Mouse (Mus musculus): Measurements from ENCODE around the gene Nupl2. TPM values are rescaled to one million over a fixed set of nuclear protein-coding genes. Genes with fewer than 3 reads are reported as not detected.

The Nupl2 gene
- polyA plus RNA-seq, 1 experiment = 19.3 TPM

DNA sequence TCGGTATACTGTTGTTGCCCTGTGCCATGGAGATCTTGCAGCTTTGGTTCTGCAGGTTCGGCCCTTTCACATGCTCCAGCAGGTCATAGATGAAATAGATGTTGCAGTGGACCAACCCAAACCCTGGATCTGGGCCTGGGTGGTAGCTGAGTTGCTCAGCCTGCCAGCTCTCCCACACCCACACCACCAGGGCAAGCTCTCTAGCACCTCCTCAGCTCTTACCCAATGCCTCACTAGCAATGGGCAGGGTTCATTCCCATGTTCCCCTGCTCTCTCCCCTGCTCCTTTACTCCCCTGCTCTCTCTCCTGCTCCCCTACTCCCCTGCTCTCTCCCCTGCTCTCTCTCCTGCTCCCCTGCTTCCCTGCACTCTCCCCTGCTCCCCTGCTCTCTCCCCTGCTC lies 27.1 kb downstream of the Nupl2 start:
- Histone ChIP-seq H3K9me3 (replicated peaks; ENCODE audit: control insufficient read depth, insufficient read depth, low read length, poor library complexity, severe bottlenecking) (peaks cover 2% of the 10 kb centered on the region), H3K4me1 (ENCODE audit: control insufficient read depth, insufficient read depth, low read length) (peaks cover 1% of the 10 kb centered on the region), H3K9ac (ENCODE audit: low read depth, poor library complexity, severe bottlenecking) (no peak overlapping the region), H3K36me3 (ENCODE audit: control insufficient read depth, insufficient read depth, low read length, poor library complexity, severe bottlenecking) (no peaks in the 10 kb centered on the region), H3K4me3 (ENCODE audit: low read depth, low read length) (no peak overlapping the region), H3K27ac (ENCODE audit: insufficient read depth, low read length) (no peak overlapping the region), H3K27me3 (ENCODE audit: control insufficient read depth, insufficient read depth, low read length, poor library complexity, severe bottlenecking) (no peaks in the 10 kb centered on the region)
- TF ChIP-seq EP300 (IDR thresholded peaks at IDR 0.05; ENCODE audit: insufficient read depth, low read depth, low read length) (no peak), POLR2A (IDR thresholded peaks at IDR 0.05; ENCODE audit: insufficient read depth, low read length) (no peak), CTCF (IDR thresholded peaks at IDR 0.05; ENCODE audit: low read depth, low read length) (no peak)

GRCm38 (mm10) chr5:24201006-24201405 lies 36.2 kb downstream of the Nupl2 start:
- H3K4me1 ChIP-seq (ENCODE audit: control insufficient read depth, insufficient read depth, low read length) = no peaks in the 10 kb centered on the region
- H3K27me3 ChIP-seq (ENCODE audit: control insufficient read depth, insufficient read depth, low read length, poor library complexity, severe bottlenecking) = no peaks in the 10 kb centered on the region
- TF ChIP-seq CTCF (IDR thresholded peaks at IDR 0.05; ENCODE audit: low read depth, low read length) (no peak), POLR2A (IDR thresholded peaks at IDR 0.05; ENCODE audit: insufficient read depth, low read length) (no peak), EP300 (IDR thresholded peaks at IDR 0.05; ENCODE audit: insufficient read depth, low read depth, low read length) (no peak)

GRCm38 (mm10) chr5:24202492-24202891 lies 37.7 kb downstream of the Nupl2 start:
- Histone ChIP-seq H3K27ac (ENCODE audit: insufficient read depth, low read length) (no peak overlapping the region), H3K9me3 (replicated peaks; ENCODE audit: control insufficient read depth, insufficient read depth, low read length, poor library complexity, severe bottlenecking) (no peaks in the 10 kb centered on the region), H3K4me1 (ENCODE audit: control insufficient read depth, insufficient read depth, low read length) (no peaks in the 10 kb centered on the region), H3K4me3 (ENCODE audit: low read depth, low read length) (no peak overlapping the region), H3K36me3 (ENCODE audit: control insufficient read depth, insufficient read depth, low read length, poor library complexity, severe bottlenecking) (no peaks in the 10 kb centered on the region), H3K9ac (ENCODE audit: low read depth, poor library complexity, severe bottlenecking) (no peak overlapping the region), H3K27me3 (ENCODE audit: control insufficient read depth, insufficient read depth, low read length, poor library complexity, severe bottlenecking) (no peaks in the 10 kb centered on the region)
- TF ChIP-seq CTCF (IDR thresholded peaks at IDR 0.05; ENCODE audit: low read depth, low read length) (no peak), POLR2A (IDR thresholded peaks at IDR 0.05; ENCODE audit: insufficient read depth, low read length) (no peak), EP300 (IDR thresholded peaks at IDR 0.05; ENCODE audit: insufficient read depth, low read depth, low read length) (no peak)

More at GRCm38 (mm10) chr5:24201006-24201405, 36.2 kb downstream of the Nupl2 start:
- no peak overlapping the region for H3K27ac ChIP-seq (ENCODE audit: insufficient read depth, low read length)
- no peaks in the 10 kb centered on the region for H3K36me3 ChIP-seq (ENCODE audit: control insufficient read depth, insufficient read depth, low read length, poor library complexity, severe bottlenecking)
- no peaks in the 10 kb centered on the region for H3K9me3 ChIP-seq (replicated peaks; ENCODE audit: control insufficient read depth, insufficient read depth, low read length, poor library complexity, severe bottlenecking)
- H3K9ac ChIP-seq (ENCODE audit: low read depth, poor library complexity, severe bottlenecking) = no peak overlapping the region
- no peak overlapping the region for H3K4me3 ChIP-seq (ENCODE audit: low read depth, low read length)

DNA sequence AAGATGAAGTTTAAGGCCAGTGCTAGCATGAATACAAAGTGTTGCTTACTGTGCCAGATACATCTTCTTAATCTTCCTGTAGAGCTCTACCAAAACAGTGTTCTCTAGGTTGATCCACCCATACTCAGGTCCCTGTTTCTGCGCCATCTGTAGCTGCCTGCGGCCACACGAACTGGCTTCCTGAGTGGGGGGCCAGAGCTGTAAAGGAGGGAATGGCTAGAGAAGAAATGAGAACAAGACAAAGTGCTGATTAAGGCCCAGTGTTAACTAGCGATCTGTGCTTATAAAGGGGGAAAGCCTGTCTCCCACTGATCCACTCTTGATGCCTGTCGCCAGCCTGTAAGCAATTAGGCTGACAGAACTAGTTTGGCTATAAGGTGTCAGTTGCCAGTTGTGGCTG lies 38.5 kb downstream of the Nupl2 start:
- H3K27me3 ChIP-seq (ENCODE audit: control insufficient read depth, insufficient read depth, low read length, poor library complexity, severe bottlenecking) = no peaks in the 10 kb centered on the region
- H3K36me3 ChIP-seq (ENCODE audit: control insufficient read depth, insufficient read depth, low read length, poor library complexity, severe bottlenecking) = no peaks in the 10 kb centered on the region
- H3K4me1 ChIP-seq (ENCODE audit: control insufficient read depth, insufficient read depth, low read length) = no peaks in the 10 kb centered on the region
- TF ChIP-seq POLR2A (IDR thresholded peaks at IDR 0.05; ENCODE audit: insufficient read depth, low read length) = no peak
- no peak for TF ChIP-seq CTCF (IDR thresholded peaks at IDR 0.05; ENCODE audit: low read depth, low read length)
- no peak for TF ChIP-seq EP300 (IDR thresholded peaks at IDR 0.05; ENCODE audit: insufficient read depth, low read depth, low read length)
- H3K27ac ChIP-seq (ENCODE audit: insufficient read depth, low read length) = no peak overlapping the region
- H3K9me3 ChIP-seq (replicated peaks; ENCODE audit: control insufficient read depth, insufficient read depth, low read length, poor library complexity, severe bottlenecking) = no peaks in the 10 kb centered on the region
- no peak overlapping the region for H3K4me3 ChIP-seq (ENCODE audit: low read depth, low read length)
- H3K9ac ChIP-seq (ENCODE audit: low read depth, poor library complexity, severe bottlenecking) = no peak overlapping the region

DNA sequence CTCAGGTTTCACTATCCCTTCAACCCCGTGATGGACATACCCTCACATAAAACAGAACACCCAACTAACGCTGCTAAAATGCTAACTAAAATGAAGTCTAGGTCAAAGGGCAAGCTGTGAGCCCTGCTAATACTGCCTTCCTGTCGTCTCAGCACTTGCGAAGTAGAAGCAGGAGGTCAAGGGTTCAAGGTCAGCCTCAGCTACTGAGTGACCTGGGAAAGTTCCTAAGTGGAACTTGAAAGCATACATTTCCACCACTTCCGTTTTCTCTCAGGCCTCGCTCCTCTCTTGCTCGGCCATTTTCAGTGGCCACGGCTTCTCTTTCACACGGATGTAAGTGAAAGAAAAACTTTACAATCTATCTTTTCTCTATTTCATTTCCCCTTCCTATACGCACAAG lies 43.2 kb downstream of the Nupl2 start:
- Histone ChIP-seq H3K4me1 (ENCODE audit: control insufficient read depth, insufficient read depth, low read length) (no peaks in the 10 kb centered on the region), H3K9ac (ENCODE audit: low read depth, poor library complexity, severe bottlenecking) (no peak overlapping the region), H3K4me3 (ENCODE audit: low read depth, low read length) (no peak overlapping the region), H3K27me3 (ENCODE audit: control insufficient read depth, insufficient read depth, low read length, poor library complexity, severe bottlenecking) (no peaks in the 10 kb centered on the region), H3K36me3 (ENCODE audit: control insufficient read depth, insufficient read depth, low read length, poor library complexity, severe bottlenecking) (no peaks in the 10 kb centered on the region), H3K27ac (ENCODE audit: insufficient read depth, low read length) (no peak overlapping the region), H3K9me3 (replicated peaks; ENCODE audit: control insufficient read depth, insufficient read depth, low read length, poor library complexity, severe bottlenecking) (no peaks in the 10 kb centered on the region)
- TF ChIP-seq CTCF (IDR thresholded peaks at IDR 0.05; ENCODE audit: low read depth, low read length) = no peak
- TF ChIP-seq POLR2A (IDR thresholded peaks at IDR 0.05; ENCODE audit: insufficient read depth, low read length) = no peak
- TF ChIP-seq EP300 (IDR thresholded peaks at IDR 0.05; ENCODE audit: insufficient read depth, low read depth, low read length) = no peak

- H3K36me3 ChIP-seq (ENCODE audit: control insufficient read depth, insufficient read depth, low read length, poor library complexity, severe bottlenecking) = no peaks in the 10 kb centered on the region
- no peak for TF ChIP-seq CTCF (IDR thresholded peaks at IDR 0.05; ENCODE audit: low read depth, low read length)
- no peak for TF ChIP-seq EP300 (IDR thresholded peaks at IDR 0.05; ENCODE audit: insufficient read depth, low read depth, low read length)
- TF ChIP-seq POLR2A (IDR thresholded peaks at IDR 0.05; ENCODE audit: insufficient read depth, low read length) = no peak
- no peak overlapping the region for H3K9ac ChIP-seq (ENCODE audit: low read depth, poor library complexity, severe bottlenecking)
- H3K9me3 ChIP-seq (replicated peaks; ENCODE audit: control insufficient read depth, insufficient read depth, low read length, poor library complexity, severe bottlenecking) = no peaks in the 10 kb centered on the region
- H3K27ac ChIP-seq (ENCODE audit: insufficient read depth, low read length) = no peak overlapping the region
- no peaks in the 10 kb centered on the region for H3K4me1 ChIP-seq (ENCODE audit: control insufficient read depth, insufficient read depth, low read length)
- no peak overlapping the region for H3K4me3 ChIP-seq (ENCODE audit: low read depth, low read length)
- no peaks in the 10 kb centered on the region for H3K27me3 ChIP-seq (ENCODE audit: control insufficient read depth, insufficient read depth, low read length, poor library complexity, severe bottlenecking)
These were observed 43.7 kb downstream of the Nupl2 start for GRCm38 (mm10) chr5:24208505-24208904.
